Mouse (Mus musculus) adrenal gland, postnatal 4 days (tissue): ENCODE data around the gene Pop7. TPM values are rescaled to one million over a fixed set of nuclear protein-coding genes. Genes with fewer than 3 reads are reported as not detected.

Source experiments
- microRNA-seq: library from miRNA; unstranded; fragments of <30 nt; microRNA quantifications from one replicate; pipeline ENCODE4 v1.2.0, GENCODE M21; 2021
- total RNA-seq, 2 experiments: library from RNA; stranded (reverse); gene quantifications; 2 replicates each; pipeline ENCODE4 v1.2.3; 2021

The Pop7 gene
- total RNA-seq, 2 experiments from 2014 or later, result 26.5 to 26.9 TPM

Small RNAs within 50 kb of the gene (microRNA-seq; reads per million reads assigned to microRNA genes)
- gene Mir6418, result not detected

Other genes with a start within 250 kb of the Pop7 start
- 10 to 100 TPM; 12.5 to 20.2 TPM for gene Ache, start 215.0 kb downstream of the Pop7 start, total RNA-seq
- 10 to 100 TPM; 10.6 to 11.0 TPM for gene Ufsp1, start 207.9 kb downstream of the Pop7 start, total RNA-seq
- gene Srrt, start 194.8 kb downstream of the Pop7 start, total RNA-seq, result 100 to 1,000 TPM; 236 to 269 TPM
- gene Trip6, start 188.1 kb downstream of the Pop7 start, total RNA-seq, result 10 to 100 TPM; 60.0 to 61.2 TPM
- gene Slc12a9, start 168.9 kb downstream of the Pop7 start, total RNA-seq, result 10 to 100 TPM; 16.3 to 19.4 TPM
- gene Ephb4, start 152.4 kb downstream of the Pop7 start, total RNA-seq, result 10 to 100 TPM; 88.1 to 89.4 TPM
- gene Zan, start 25.5 kb downstream of the Pop7 start, total RNA-seq, result under 1 TPM; 0.20 to 0.36 TPM
- gene Gigyf1, start 16.0 kb upstream of the Pop7 start, total RNA-seq, result 10 to 100 TPM; 65.1 to 69.2 TPM
- not detected for gene Epo, start 30.7 kb upstream of the Pop7 start, total RNA-seq
- 100 to 1,000 TPM; 771 to 773 TPM for gene Gnb2, start 31.0 kb upstream of the Pop7 start, total RNA-seq
- 1 to 10 TPM; 8.1 TPM for gene Actl6b, start 51.0 kb upstream of the Pop7 start, total RNA-seq
- gene Tfr2, start 67.3 kb upstream of the Pop7 start, total RNA-seq, result 10 to 100 TPM in 1 of 2 experiments, 1 to 10 TPM in 1; 2.4 to 25.8 TPM
- gene Mospd3, start 98.5 kb upstream of the Pop7 start, total RNA-seq, result 10 to 100 TPM; 52.4 to 54.0 TPM
- 100 to 1,000 TPM; 549 to 594 TPM for gene Pcolce, start 111.3 kb upstream of the Pop7 start, total RNA-seq
- gene Fbxo24, start 126.5 kb upstream of the Pop7 start, total RNA-seq, result 1 to 10 TPM; 1.2 to 3.3 TPM
- 10 to 100 TPM; 27.9 to 34.5 TPM for gene Lrch4, start 126.6 kb upstream of the Pop7 start, total RNA-seq
- 10 to 100 TPM; 16.3 to 16.4 TPM for gene Gm20605, start 126.7 kb upstream of the Pop7 start, total RNA-seq
- 1 to 10 TPM; 8.3 to 8.9 TPM for gene Sap25, start 138.8 kb upstream of the Pop7 start, total RNA-seq
- gene Irs3, start 143.2 kb upstream of the Pop7 start, total RNA-seq, result under 1 TPM; 0.56 to 0.79 TPM
- gene Agfg2, start 182.2 kb upstream of the Pop7 start, total RNA-seq, result 10 to 100 TPM; 28.5 to 31.9 TPM
- gene Nyap1, start 239.1 kb upstream of the Pop7 start, total RNA-seq, result 10 to 100 TPM; 10.9 to 11.6 TPM
- gene Tsc22d4, start 243.2 kb upstream of the Pop7 start, total RNA-seq, result 100 to 1,000 TPM; 138 to 140 TPM